Mouse (Mus musculus): ENCODE measurements around the gene Mtx2. TPM values are rescaled to one million over a fixed set of nuclear protein-coding genes. Genes with fewer than 3 reads are reported as not detected.

The Mtx2 gene
- polyA plus RNA-seq (2015; fragmentation: Nextera tagmentation; extraction: Ambion mirVana): 144 and 155 TPM in 2 replicates

DNA sequence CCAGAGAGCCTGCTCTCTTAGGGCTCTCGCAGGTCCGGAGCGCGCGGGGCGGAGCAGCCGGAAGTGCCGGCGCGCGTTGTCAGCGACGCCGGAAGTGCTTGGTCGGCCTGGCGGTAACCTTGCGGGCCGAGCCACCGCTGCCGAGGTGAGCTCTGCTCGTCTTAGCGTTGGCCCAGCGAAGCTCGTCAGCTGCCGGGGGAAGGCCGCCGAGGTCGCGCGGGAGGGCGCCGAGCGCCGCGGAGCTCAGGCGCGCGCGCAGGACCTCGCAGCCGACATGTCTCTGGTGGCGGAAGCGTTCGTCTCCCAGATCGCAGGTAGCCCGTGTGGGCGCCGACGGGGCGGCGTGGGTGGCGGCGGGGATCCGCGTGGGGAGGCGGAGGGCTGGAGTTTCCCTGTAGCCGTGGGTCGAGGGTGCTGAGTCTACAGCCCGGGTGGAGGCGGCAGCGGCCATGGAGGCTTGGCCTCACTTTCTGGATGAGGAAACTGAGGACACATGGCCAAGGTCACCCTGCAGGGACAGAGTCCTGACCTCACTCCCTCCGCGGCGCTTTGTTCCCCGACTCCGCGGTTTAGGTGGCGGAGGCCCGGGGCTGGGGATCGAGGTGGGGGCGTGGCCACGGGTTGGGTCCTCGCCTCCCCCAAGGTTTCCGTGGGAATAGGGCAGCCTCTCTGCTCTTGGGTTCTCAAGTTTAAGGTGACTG is at the start of gene Mtx2:
TSS of gene Mtx2 (plus strand) at position 74 of the 701 bp plus-strand sequence.

Other genes with a start within 250 kb of the Mtx2 start
- 31.1 and 35.3 TPM in 2 replicates for gene Lnpk, start 246.4 kb upstream of the Mtx2 start, polyA plus RNA-seq (2015; fragmentation: Nextera tagmentation; extraction: Ambion mirVana)
- 0.19 and 0.41 TPM in 2 replicates for gene Evx2, start 166.2 kb upstream of the Mtx2 start, polyA plus RNA-seq (2015; fragmentation: Nextera tagmentation; extraction: Ambion mirVana)
- gene Hoxd13, start 157.5 kb upstream of the Mtx2 start, polyA plus RNA-seq (2015; fragmentation: Nextera tagmentation; extraction: Ambion mirVana): 0.10 and 0.18 TPM in 2 replicates
- gene Hoxd12, start 150.8 kb upstream of the Mtx2 start, polyA plus RNA-seq (2015; fragmentation: Nextera tagmentation; extraction: Ambion mirVana): 0.14 TPM in 1 of 2 replicates, not detected in the other
- gene Hoxd11, start 146.2 kb upstream of the Mtx2 start, polyA plus RNA-seq (2015; fragmentation: Nextera tagmentation; extraction: Ambion mirVana): 3.7 and 10.0 TPM in 2 replicates
- 77.5 and 127 TPM in 2 replicates for gene Hoxd10, start 133.9 kb upstream of the Mtx2 start, polyA plus RNA-seq (2015; fragmentation: Nextera tagmentation; extraction: Ambion mirVana)
- gene Hoxd9, start 128.1 kb upstream of the Mtx2 start, polyA plus RNA-seq (2015; fragmentation: Nextera tagmentation; extraction: Ambion mirVana): 23.0 and 34.9 TPM in 2 replicates
- 11.9 and 12.2 TPM in 2 replicates for gene Hoxd8, start 121.2 kb upstream of the Mtx2 start, polyA plus RNA-seq (2015; fragmentation: Nextera tagmentation; extraction: Ambion mirVana)
- gene Hoxd3, start 113.9 kb upstream of the Mtx2 start, polyA plus RNA-seq (2015; fragmentation: Nextera tagmentation; extraction: Ambion mirVana): 8.8 and 9.1 TPM in 2 replicates
- 2.5 and 3.1 TPM in 2 replicates for gene Hoxd4, start 113.9 kb upstream of the Mtx2 start, polyA plus RNA-seq (2015; fragmentation: Nextera tagmentation; extraction: Ambion mirVana)
- 0.62 and 0.75 TPM in 2 replicates for gene Gm28230, start 99.1 kb upstream of the Mtx2 start, polyA plus RNA-seq (2015; fragmentation: Nextera tagmentation; extraction: Ambion mirVana)
- gene Hoxd1, start 62.8 kb upstream of the Mtx2 start, polyA plus RNA-seq (2015; fragmentation: Nextera tagmentation; extraction: Ambion mirVana): 0.43 and 1.3 TPM in 2 replicates